Mouse (Mus musculus) embryonic facial prominence, embryonic 11.5 days (tissue): ENCODE data around the gene Scamp4. TPM values are rescaled to one million over a fixed set of nuclear protein-coding genes. Genes with fewer than 3 reads are reported as not detected.
A peak's percentile ranks its signal among the peaks of the same experiment; 100 is the strongest.

ENCODE experiments used
- ATAC-seq: fragments of 200-750 bp; cut with Nextera tagmentation; replicated peaks from 2 replicates; pipeline ENCODE4 v1.8.0; 2017; ENCODE audit warnings: low read depth; ENCODE audit not compliant: insufficient number of reproducible peaks, low FRiP score, low TSS enrichment
- DNase-seq: peaks from one replicate; pipeline ENCODE4 v3.0.0-alpha.2; 2015; ENCODE audit warnings: low spot score
- H3K27ac ChIP-seq: fragments of 300-500 bp; sonication (generic); replicated peaks from 2 replicates; pipeline ENCODE4 v1.5.1; 2014; ENCODE audit warnings: mild to moderate bottlenecking, low read depth, low read length, control low read depth
- H3K27me3 ChIP-seq: fragments of 300-500 bp; sonication (generic); 2 replicates; pipeline ENCODE4 v1.6.1; 2014; ENCODE audit warnings: mild to moderate bottlenecking, low read length, moderate library complexity, mixed read lengths; ENCODE audit not compliant: control insufficient read depth, insufficient read depth
- H3K36me3 ChIP-seq: fragments of 300-500 bp; sonication (generic); replicated peaks from 2 replicates; pipeline ENCODE4 v1.6.1; 2014; ENCODE audit warnings: low read depth, mild to moderate bottlenecking, low read length, moderate library complexity, mixed read lengths; ENCODE audit not compliant: control insufficient read depth, insufficient read depth
- H3K4me1 ChIP-seq: fragments of 300-500 bp; sonication (generic); 2 replicates; pipeline ENCODE4 v1.6.1; 2014; ENCODE audit warnings: low read length, mixed read lengths; ENCODE audit not compliant: control insufficient read depth, insufficient read depth
- H3K4me2 ChIP-seq: fragments of 300-500 bp; sonication (generic); 2 replicates; pipeline ENCODE4 v1.6.1; 2014; ENCODE audit warnings: low read depth, mild to moderate bottlenecking, control low read depth, low read length, moderate library complexity
- H3K4me3 ChIP-seq: fragments of 300-500 bp; sonication (generic); 2 replicates; pipeline ENCODE4 v1.5.1; 2014; ENCODE audit warnings: low read depth, low read length, control low read depth
- H3K9ac ChIP-seq: fragments of 300-500 bp; sonication (generic); replicated peaks from 2 replicates; pipeline ENCODE4 v1.6.1; 2014; ENCODE audit warnings: mild to moderate bottlenecking, control low read depth, low read length
- H3K9me3 ChIP-seq: fragments of 300-500 bp; sonication (generic); replicated peaks from 2 replicates; pipeline ENCODE4 v1.6.1; 2016; ENCODE audit warnings: mild to moderate bottlenecking, low read length, inconsistent platforms, mixed read lengths; ENCODE audit not compliant: control insufficient read depth
- WGBS: fragments of 180-500 bp; shearing (Covaris S2); extraction: QIAGEN DNeasy Blood & Tissue Kit; methylation state at CpG from one replicate; pipeline ENCODE4 v1.1.7; 2014; 5-methylcytosine and 5-hydroxymethylcytosine counted together
- polyA plus RNA-seq: library from polyadenylated mRNA; unstranded; fragments of >200 nt; fragmentation: Nextera tagmentation; extraction: Ambion mirVana; gene quantifications from 2 replicates; pipeline ENCODE4 v1.2.1, GENCODE M21; 2014

The Scamp4 gene
- polyA plus RNA-seq, 1 experiment from 2014 or later, result 62.4 TPM

GRCm38 (mm10) chr10:80574896-80575295 is 27.8 kb upstream of the Scamp4 start:
- H3K4me1 ChIP-seq, result peaks cover 6% of the 10 kb centered on the region
- DNase-seq, result no peak
- H3K4me2 ChIP-seq, result no peak overlapping the region

GRCm38 (mm10) chr10:80575925-80576324 is 26.7 kb upstream of the Scamp4 start:
- Histone ChIP-seq H3K9ac (peak overlapping the region; percentile 73), H3K36me3 (no peaks in the 10 kb centered on the region), H3K4me3 (peak overlapping the region; percentile 78), H3K4me1 (peaks cover 5% of the 10 kb centered on the region), H3K9me3 (no peaks in the 10 kb centered on the region), H3K4me2 (peak overlapping the region; percentile 98), H3K27ac (no peak overlapping the region), H3K27me3 (no peaks in the 10 kb centered on the region)
- 16% methylated on average over 17 of the region's 17 CpGs for WGBS
- ATAC-seq (no peak), DNase-seq (no peak)

More at GRCm38 (mm10) chr10:80574896-80575295, 27.8 kb upstream of the Scamp4 start:
- Histone ChIP-seq H3K27me3 (no peaks in the 10 kb centered on the region), H3K9ac (no peak overlapping the region), H3K27ac (no peak overlapping the region), H3K36me3 (no peaks in the 10 kb centered on the region), H3K9me3 (no peaks in the 10 kb centered on the region), H3K4me3 (no peak overlapping the region)
- no peak for ATAC-seq
- WGBS, result 73% methylated on average over 3 of the region's 3 CpGs

- Histone ChIP-seq H3K36me3 (no peaks in the 10 kb centered on the region), H3K27me3 (no peaks in the 10 kb centered on the region), H3K4me1 (no peaks in the 10 kb centered on the region; the same call in none of the 2 replicates), H3K4me3 (peak overlapping the region; percentile 78), H3K9me3 (no peaks in the 10 kb centered on the region), H3K27ac (peak overlapping the region; percentile 72), H3K4me2 (peak overlapping the region; percentile 98), H3K9ac (peak overlapping the region; percentile 73)
- ATAC-seq, result no peak
- peak; percentile 65 for DNase-seq
- under 1% methylated on average over 90 of the region's 96 CpGs for WGBS
Measured at GRCm38 (mm10) chr10:80576351-80577194, 26.1 kb upstream of the Scamp4 start.

GRCm38 (mm10) chr10:80577195-80578130 is 25.2 kb upstream of the Scamp4 start, which contains the start of gene Klf16:
Klf16 (minus strand) TSS chr10:80577321.
- peak within 1 kb of the TSS; percentile 74 for H3K27ac ChIP-seq
- peak within 1 kb of the TSS; percentile 73 for H3K9ac ChIP-seq
- no peaks in the 10 kb centered on the region for H3K36me3 ChIP-seq
- peak; percentile 69 for ATAC-seq
- H3K4me2 ChIP-seq, result peak within 1 kb of the TSS; percentile 98
- no peaks in the 10 kb centered on the region; the same call in none of the 2 replicates for H3K4me1 ChIP-seq
- H3K27me3 ChIP-seq, result no peaks in the 10 kb centered on the region
- peak within 1 kb of the TSS; percentile 78 for H3K4me3 ChIP-seq
- no peaks in the 10 kb centered on the region for H3K9me3 ChIP-seq
- DNase-seq, result peak; percentile 96
- 1% methylated on average over 54 of the region's 97 CpGs for WGBS

GRCm38 (mm10) chr10:80578131-80578750 is 24.4 kb upstream of the Scamp4 start:
- ATAC-seq (peak; percentile 14; the same call in 1 of the 2 replicates), DNase-seq (peak; percentile 81)
- no peaks in the 10 kb centered on the region for H3K36me3 ChIP-seq
- H3K4me1 ChIP-seq, result no peaks in the 10 kb centered on the region; the same call in none of the 2 replicates
- H3K9ac ChIP-seq, result peak overlapping the region; percentile 45
- no peaks in the 10 kb centered on the region for H3K9me3 ChIP-seq
- no peaks in the 10 kb centered on the region for H3K27me3 ChIP-seq
- WGBS, result under 1% methylated on average over 29 of the region's 29 CpGs
- H3K27ac ChIP-seq, result peak overlapping the region; percentile 74
- peak overlapping the region; percentile 78 for H3K4me3 ChIP-seq
- H3K4me2 ChIP-seq, result peak overlapping the region; percentile 98

- no peak overlapping the region; the same call in 1 of the 2 replicates for H3K4me3 ChIP-seq
Measured at GRCm38 (mm10) chr10:80578911-80579310, 23.8 kb upstream of the Scamp4 start.

GRCm38 (mm10) chr10:80583047-80583446 is 19.6 kb upstream of the Scamp4 start:
- Histone ChIP-seq H3K9me3 (no peaks in the 10 kb centered on the region), H3K9ac (no peak overlapping the region), H3K27ac (no peak overlapping the region), H3K4me1 (no peaks in the 10 kb centered on the region; the same call in none of the 2 replicates), H3K4me3 (no peak overlapping the region), H3K27me3 (no peaks in the 10 kb centered on the region), H3K36me3 (peaks cover 2% of the 10 kb centered on the region; the same call in 1 of the 2 replicates), H3K4me2 (no peak overlapping the region)
- DNase-seq (no peak), ATAC-seq (no peak)
- 86% methylated on average over 5 of the region's 5 CpGs for WGBS

More at GRCm38 (mm10) chr10:80578911-80579310, 23.8 kb upstream of the Scamp4 start:
- Histone ChIP-seq H3K4me2 (peak overlapping the region; percentile 16), H3K27ac (no peak overlapping the region), H3K27me3 (no peaks in the 10 kb centered on the region), H3K9ac (no peak overlapping the region), H3K36me3 (peaks cover 2% of the 10 kb centered on the region; the same call in 1 of the 2 replicates), H3K4me1 (no peaks in the 10 kb centered on the region; the same call in none of the 2 replicates), H3K9me3 (no peaks in the 10 kb centered on the region)
- no peak for ATAC-seq
- 9% methylated on average over 8 of the region's 8 CpGs for WGBS
- peak; percentile 69 for DNase-seq
